Comparison of ENCODE assay signal across 19 mouse cellular contexts in genomic region chr2:9607547-9607946, GRCm38 (mm10).
"Had no signal": no experiment of that assay in that cellular context is flagged by ENCODE, and none has a peak within 500 bp of the region (broad histone marks: within the 10 kb centered on the region; RNA-seq: fewer than 3 reads in every experiment).

No protein-coding gene starts in this region.

- DNase-seq: kidney, adult 11 months; kidney, adult 8-10 months; kidney, postnatal 10 days; kidney, postnatal 36 days; layer of hippocampus, postnatal 36 days; liver; lung, adult 18-20 months; lung, postnatal 10 days; lung, postnatal 4 days; midbrain, embryonic 14.5 days; thymus, adult 2 months; thymus, postnatal 14 days; thymus, postnatal 4 days had no signal

- H3K27ac ChIP-seq: kidney, embryonic 15.5 days; limb, embryonic 10.5 days; limb, embryonic 13.5 days; liver, embryonic 12.5 days; liver, embryonic 15.5 days; lung, embryonic 15.5 days had no signal

- H3K4me3 ChIP-seq: kidney, embryonic 15.5 days; limb, embryonic 10.5 days; limb, embryonic 13.5 days; liver, embryonic 12.5 days; liver, embryonic 15.5 days; lung, embryonic 15.5 days had no signal
